Mouse (Mus musculus) thymus, adult 2 months (tissue): Measurements from ENCODE around the gene Myadm.

Experiments used
- CTCF ChIP-seq: fragments of 200-500 bp; IDR thresholded peaks from 2 replicates; pipeline ENCODE4 v1.5.1; 2012; ENCODE audit warnings: mild to moderate bottlenecking, control low read depth, low read length, moderate library complexity, borderline replicate concordance; ENCODE audit not compliant: control insufficient read depth, poor library complexity, insufficient read depth; ENCODE audit errors: extremely low read depth
- POLR2A ChIP-seq: fragments of 200-500 bp; IDR thresholded peaks from 2 replicates; pipeline ENCODE4 v1.6.1; 2012; ENCODE audit warnings: mild to moderate bottlenecking, low read length, control low read depth, moderate library complexity; ENCODE audit not compliant: control insufficient read depth, poor library complexity, insufficient read depth; ENCODE audit errors: extremely low read depth

DNA sequence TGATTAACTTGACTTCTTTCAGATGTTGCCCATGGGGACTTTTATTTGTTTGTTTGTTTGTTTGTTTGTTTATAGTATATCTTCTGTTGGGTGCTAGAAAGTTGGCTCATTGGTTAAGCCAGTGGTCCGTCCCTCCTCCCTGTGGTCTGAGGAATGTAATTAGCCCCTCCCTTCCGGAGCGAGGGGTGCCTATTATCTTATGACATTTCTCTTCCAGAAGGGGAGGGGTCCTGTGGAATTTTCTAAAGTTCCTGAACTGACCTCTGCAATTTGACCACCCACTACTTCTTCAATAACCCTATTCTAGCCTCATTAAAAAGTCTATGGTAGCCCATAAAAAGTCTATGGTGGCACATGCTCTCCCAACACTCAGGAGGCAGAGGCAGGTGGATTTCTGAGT is 21.6 kb upstream of the Myadm start:
- TF ChIP-seq POLR2A = no peak
- no peak for TF ChIP-seq CTCF
